Mouse (Mus musculus) thymus, postnatal 10 days (tissue): ENCODE data around the gene Gtsf2.

Source experiments
- DNase-seq, 2 experiments: peaks; one replicate each; pipeline ENCODE4 v3.0.0; 2021; ENCODE audit warnings: low spot score in 2 of 2

Gtsf2 gene

DNA sequence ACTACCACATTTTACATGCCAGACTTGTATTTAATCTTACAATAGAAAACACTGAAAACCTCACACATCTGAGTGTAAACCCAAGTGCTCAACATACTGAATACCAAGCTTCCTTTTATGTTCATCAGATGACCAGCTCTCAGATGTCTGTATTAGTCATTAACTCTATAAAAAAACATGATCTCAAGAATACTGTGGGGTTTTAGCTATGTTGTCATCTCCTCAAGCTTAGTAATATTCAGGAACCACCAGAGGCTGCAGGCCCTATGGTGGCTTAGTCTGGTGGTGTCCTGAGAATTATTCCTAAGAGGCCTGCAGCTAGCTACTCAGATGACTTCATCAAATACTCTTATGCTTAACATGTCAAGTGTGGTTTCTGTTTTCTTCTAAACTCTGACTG, 54.7 kb downstream of the Gtsf2 start:
- no peak for DNase-seq
